Mouse (Mus musculus) neural tube, embryonic 11.5 days (tissue): ENCODE measurements around the gene Camta2. TPM values are rescaled to one million over a fixed set of nuclear protein-coding genes. Genes with fewer than 3 reads are reported as not detected.

ENCODE experiments used
- ATAC-seq: fragments of 200-750 bp; cut with Nextera tagmentation; 2 replicates; pipeline ENCODE4 v1.8.0; 2017; ENCODE audit warnings: moderate number of reproducible peaks, mild to moderate bottlenecking, moderate TSS enrichment, moderate library complexity; ENCODE audit not compliant: insufficient read depth, low FRiP score, low TSS enrichment
- DNase-seq: peaks from one replicate; pipeline ENCODE4 v3.0.0-alpha.2; 2015; ENCODE audit warnings: low spot score
- H3K27ac ChIP-seq: fragments of 300-500 bp; sonication (generic); 2 replicates; pipeline ENCODE4 v1.5.1; 2014; ENCODE audit warnings: low read depth, mild to moderate bottlenecking, low read length
- H3K27me3 ChIP-seq: fragments of 300-500 bp; sonication (generic); 2 replicates; pipeline ENCODE4 v1.6.1; 2014; ENCODE audit warnings: mild to moderate bottlenecking, low read length, mixed read lengths; ENCODE audit not compliant: control insufficient read depth, insufficient read depth
- H3K36me3 ChIP-seq: fragments of 300-500 bp; sonication (generic); 2 replicates; pipeline ENCODE4 v1.6.1; 2014; ENCODE audit warnings: mild to moderate bottlenecking, low read length, moderate library complexity, mixed read lengths; ENCODE audit not compliant: control insufficient read depth, insufficient read depth
- H3K4me1 ChIP-seq: fragments of 300-500 bp; sonication (generic); 2 replicates; pipeline ENCODE4 v1.6.1; 2014; ENCODE audit warnings: low read length, mixed read lengths; ENCODE audit not compliant: control insufficient read depth, insufficient read depth
- H3K4me2 ChIP-seq: fragments of 300-500 bp; sonication (generic); 2 replicates; pipeline ENCODE4 v1.6.1; 2014; ENCODE audit warnings: low read depth, mild to moderate bottlenecking, moderate library complexity
- H3K4me3 ChIP-seq: fragments of 300-500 bp; sonication (generic); 2 replicates; pipeline ENCODE4 v1.5.1; 2014; ENCODE audit warnings: low read depth, low read length
- H3K9ac ChIP-seq: fragments of 300-500 bp; sonication (generic); 2 replicates; pipeline ENCODE4 v1.6.1; 2014; ENCODE audit warnings: mild to moderate bottlenecking, low read length
- H3K9me3 ChIP-seq: fragments of 300-500 bp; sonication (generic); 2 replicates; pipeline ENCODE4 v1.6.1; 2016; ENCODE audit warnings: low read length; ENCODE audit not compliant: control insufficient read depth
- WGBS: fragments of 180-500 bp; shearing (Covaris S2); extraction: QIAGEN DNeasy Blood & Tissue Kit; methylation state at CpG from one replicate; pipeline ENCODE4 v1.1.7; 2014; 5-methylcytosine and 5-hydroxymethylcytosine counted together
- polyA plus RNA-seq: library from polyadenylated mRNA; unstranded; fragments of >200 nt; fragmentation: Nextera tagmentation; extraction: Ambion mirVana; gene quantifications from 2 replicates; pipeline ENCODE4 v1.2.1, GENCODE M21; 2014

The Camta2 gene
- polyA plus RNA-seq, 1 experiment from 2014 or later: 10.7 TPM

- Histone ChIP-seq H3K27ac (no peak overlapping the region), H3K36me3 (no peaks in the 10 kb centered on the region; the same call in 1 of the 2 replicates), H3K9ac (no peak overlapping the region), H3K9me3 (no peaks in the 10 kb centered on the region), H3K4me3 (no peak overlapping the region), H3K4me1 (peaks cover 13% of the 10 kb centered on the region), H3K4me2 (no peak overlapping the region), H3K27me3 (no peaks in the 10 kb centered on the region)
- ATAC-seq (no peak), DNase-seq (no peak)
- 88% methylated on average over 5 of the region's 5 CpGs for WGBS
These were observed 4.3 kb downstream of the Camta2 start for GRCm38 (mm10) chr11:70683640-70684039.

DNA sequence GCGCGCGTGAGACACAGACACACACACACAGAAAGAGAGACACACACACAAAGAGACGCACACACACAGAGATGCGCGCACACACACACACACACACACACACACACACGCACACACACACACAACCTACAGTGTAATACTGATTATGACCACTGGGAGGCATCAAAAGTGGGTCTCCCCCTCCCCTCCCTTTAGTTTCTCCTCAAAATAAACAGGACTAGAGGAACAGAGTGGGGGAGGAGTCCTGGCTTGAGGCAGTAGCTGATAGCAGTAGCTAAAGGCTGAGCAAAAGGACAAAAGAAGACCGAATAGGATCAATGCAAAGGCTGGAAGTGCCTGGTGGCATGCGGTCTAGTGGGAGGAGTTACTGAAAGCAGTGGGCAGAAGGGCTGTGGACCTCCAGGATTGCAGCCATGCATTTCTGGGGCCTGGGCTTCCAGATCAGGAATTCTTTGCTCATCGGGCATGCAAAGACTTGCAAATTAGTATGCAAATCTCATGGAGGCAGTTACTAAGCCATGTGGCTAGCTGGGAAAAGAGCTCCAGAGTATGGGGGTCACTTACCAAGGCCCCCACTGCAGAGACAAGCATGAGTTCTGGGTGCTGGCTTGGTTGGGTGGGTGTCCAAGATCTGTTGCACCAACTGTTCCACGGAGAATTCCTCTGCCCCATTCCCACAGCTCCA, 5.9 kb downstream of the Camta2 start:
- Histone ChIP-seq H3K27ac (no peak overlapping the region), H3K4me2 (no peak overlapping the region), H3K36me3 (no peaks in the 10 kb centered on the region; the same call in 1 of the 2 replicates), H3K27me3 (no peaks in the 10 kb centered on the region), H3K4me1 (peaks cover 6% of the 10 kb centered on the region), H3K9ac (no peak overlapping the region), H3K9me3 (no peaks in the 10 kb centered on the region), H3K4me3 (no peak overlapping the region)
- ATAC-seq (peak; percentile 68; the same call in 1 of the 2 replicates), DNase-seq (peak; percentile 67)
- 15% methylated on average over 11 of the region's 11 CpGs for WGBS

GRCm38 (mm10) chr11:70681170-70681569, 6.7 kb downstream of the Camta2 start:
- Histone ChIP-seq H3K4me1 (peaks cover 3% of the 10 kb centered on the region; the same call in 1 of the 2 replicates), H3K4me2 (no peak overlapping the region), H3K9me3 (no peaks in the 10 kb centered on the region), H3K4me3 (no peak overlapping the region), H3K36me3 (no peaks in the 10 kb centered on the region; the same call in 1 of the 2 replicates), H3K9ac (no peak overlapping the region), H3K27me3 (no peaks in the 10 kb centered on the region), H3K27ac (no peak overlapping the region)
- ATAC-seq: no peak
- no peak for DNase-seq
- 66% methylated on average over 12 of the region's 12 CpGs for WGBS

- WGBS: 93% methylated on average over 8 of the region's 8 CpGs
- H3K27me3 ChIP-seq: no peaks in the 10 kb centered on the region
- H3K9ac ChIP-seq: no peak overlapping the region
- H3K9me3 ChIP-seq: no peaks in the 10 kb centered on the region
- no peak overlapping the region for H3K4me3 ChIP-seq
- ATAC-seq: no peak
- H3K27ac ChIP-seq: no peak overlapping the region
- no peak for DNase-seq
- peaks cover 3% of the 10 kb centered on the region; the same call in 1 of the 2 replicates for H3K4me1 ChIP-seq
- H3K36me3 ChIP-seq: no peaks in the 10 kb centered on the region; the same call in 1 of the 2 replicates
- no peak overlapping the region for H3K4me2 ChIP-seq
These were observed 8.0 kb downstream of the Camta2 start for GRCm38 (mm10) chr11:70679894-70680293.

DNA sequence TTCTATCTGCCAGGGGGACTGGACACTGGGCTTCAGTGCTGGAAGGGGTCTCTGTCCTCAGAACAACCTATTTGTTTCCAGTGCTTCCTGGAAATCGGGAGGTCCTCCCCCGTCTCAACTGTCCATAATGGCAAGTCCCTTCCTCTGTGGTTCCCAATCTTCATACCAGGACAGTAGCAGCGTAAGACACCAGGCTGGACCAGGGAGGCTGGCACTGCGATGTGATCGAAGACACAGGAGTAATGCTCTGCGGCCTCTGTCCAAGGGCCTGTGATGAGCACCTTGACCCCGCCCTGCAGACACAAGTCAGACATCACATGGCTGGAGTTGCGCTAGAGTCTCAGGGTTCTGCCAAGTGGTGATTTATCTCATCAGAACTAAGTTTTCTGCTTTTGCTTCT, 8.5 kb downstream of the Camta2 start:
- no peaks in the 10 kb centered on the region; the same call in 1 of the 2 replicates for H3K36me3 ChIP-seq
- no peak overlapping the region for H3K27ac ChIP-seq
- H3K4me1 ChIP-seq: peaks cover 3% of the 10 kb centered on the region; the same call in 1 of the 2 replicates
- no peak overlapping the region for H3K4me2 ChIP-seq
- H3K9me3 ChIP-seq: no peaks in the 10 kb centered on the region
- no peak overlapping the region for H3K4me3 ChIP-seq
- ATAC-seq (no peak), DNase-seq (no peak)
- H3K9ac ChIP-seq: no peak overlapping the region
- no peaks in the 10 kb centered on the region for H3K27me3 ChIP-seq
- 96% methylated on average over 8 of the region's 8 CpGs for WGBS

- Histone ChIP-seq H3K9ac (no peak overlapping the region), H3K4me3 (no peak overlapping the region), H3K9me3 (no peaks in the 10 kb centered on the region), H3K27ac (no peak overlapping the region), H3K4me1 (peaks cover 3% of the 10 kb centered on the region; the same call in 1 of the 2 replicates), H3K27me3 (no peaks in the 10 kb centered on the region), H3K36me3 (no peaks in the 10 kb centered on the region; the same call in 1 of the 2 replicates), H3K4me2 (no peak overlapping the region)
- DNase-seq (no peak), ATAC-seq (no peak)
- WGBS: 63% methylated on average over 2 of the region's 2 CpGs
These were observed 9.3 kb downstream of the Camta2 start for GRCm38 (mm10) chr11:70678576-70678975.

DNA sequence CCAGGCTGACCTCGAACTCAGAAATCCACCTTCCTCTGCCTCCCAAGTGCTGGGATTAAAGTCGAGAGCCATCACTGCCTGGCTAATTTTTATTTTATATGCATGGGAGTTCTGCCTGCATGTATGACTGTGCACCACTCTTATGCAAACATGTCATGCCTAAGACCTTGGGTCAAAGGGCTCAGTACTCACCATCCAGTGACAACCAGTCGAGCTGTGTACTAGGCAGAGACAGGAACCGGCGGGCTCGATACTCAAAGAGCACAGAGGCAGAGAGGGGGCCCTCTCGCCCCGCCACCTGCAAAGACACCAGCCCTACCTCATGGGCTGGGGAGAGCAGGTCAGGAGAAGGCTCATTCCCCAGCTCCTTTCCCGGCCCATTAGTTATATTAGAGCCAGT, 9.8 kb downstream of the Camta2 start:
- no peaks in the 10 kb centered on the region for H3K27me3 ChIP-seq
- H3K27ac ChIP-seq: no peak overlapping the region
- no peak for DNase-seq
- no peak overlapping the region for H3K9ac ChIP-seq
- ATAC-seq: no peak
- no peaks in the 10 kb centered on the region for H3K9me3 ChIP-seq
- H3K4me3 ChIP-seq: no peak overlapping the region
- H3K4me2 ChIP-seq: no peak overlapping the region
- 80% methylated on average over 9 of the region's 9 CpGs for WGBS
- no peaks in the 10 kb centered on the region; the same call in 1 of the 2 replicates for H3K36me3 ChIP-seq
- peaks cover 3% of the 10 kb centered on the region; the same call in 1 of the 2 replicates for H3K4me1 ChIP-seq

DNA sequence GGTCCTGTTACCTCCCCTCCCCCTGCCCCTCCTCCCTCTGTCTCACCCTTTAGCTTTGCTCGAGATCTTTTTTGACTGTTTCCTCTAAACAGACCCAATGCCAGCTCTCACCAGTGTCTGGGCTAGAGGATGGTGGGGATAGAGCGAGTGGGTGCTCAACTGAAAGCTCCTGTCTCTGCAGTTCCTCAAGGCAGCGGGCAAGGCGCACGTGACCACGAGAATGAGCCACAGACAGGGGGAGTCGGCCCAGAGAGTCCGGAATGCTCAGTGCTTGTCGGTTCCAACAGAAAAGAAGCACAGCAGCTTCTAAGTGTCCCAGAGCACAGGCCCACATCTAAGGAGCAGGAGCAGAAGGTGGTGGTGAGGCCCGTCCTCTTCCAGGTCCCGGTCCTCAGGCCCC, 13.4 kb downstream of the Camta2 start:
- Histone ChIP-seq H3K4me1 (peaks cover 5% of the 10 kb centered on the region; the same call in 1 of the 2 replicates), H3K9me3 (no peaks in the 10 kb centered on the region), H3K4me3 (peak overlapping the region; percentile 6; the same call in 1 of the 2 replicates), H3K9ac (no peak overlapping the region), H3K4me2 (no peak overlapping the region), H3K27me3 (no peaks in the 10 kb centered on the region), H3K36me3 (no peaks in the 10 kb centered on the region), H3K27ac (no peak overlapping the region)
- WGBS: 77% methylated on average over 11 of the region's 11 CpGs
- ATAC-seq (no peak), DNase-seq (no peak)

GRCm38 (mm10) chr11:70674014-70674413, 13.9 kb downstream of the Camta2 start:
- H3K4me2 ChIP-seq: no peak overlapping the region
- peaks cover 5% of the 10 kb centered on the region; the same call in 1 of the 2 replicates for H3K4me1 ChIP-seq
- ATAC-seq: no peak
- no peaks in the 10 kb centered on the region for H3K36me3 ChIP-seq
- no peak overlapping the region for H3K9ac ChIP-seq
- H3K27me3 ChIP-seq: no peaks in the 10 kb centered on the region
- H3K9me3 ChIP-seq: no peaks in the 10 kb centered on the region
- no peak overlapping the region for H3K27ac ChIP-seq
- no peak for DNase-seq
- H3K4me3 ChIP-seq: no peak overlapping the region; the same call in 1 of the 2 replicates
- WGBS: 65% methylated on average over 6 of the region's 6 CpGs
